Mouse (Mus musculus): ENCODE results near the gene Gm28891. TPM values are rescaled to one million over a fixed set of nuclear protein-coding genes. Genes with fewer than 3 reads are reported as not detected.

Gm28891 gene
- not detected for polyA plus RNA-seq (2015; fragmentation: Illumina TruSeq; extraction: RNeasy Lipid Tissue Mini Kit (QIAGEN cat#74804); ENCODE audit: insufficient read depth, low replicate concordance)

GRCm38 (mm10) chrY:60240902-60241301, at the start of gene Gm28891:
Gene Gm28891, plus strand, starts transcription at chrY:60241202.

Data from spleen, adult 10 weeks (tissue).